Mouse (Mus musculus): ENCODE results near the gene Jmjd7. TPM values are rescaled to one million over a fixed set of nuclear protein-coding genes. Genes with fewer than 3 reads are reported as not detected.

Gene Jmjd7
- polyA plus RNA-seq, 1 experiment from 2014 or later = 23.3 TPM

- Histone ChIP-seq H3K27ac (no peak overlapping the region), H3K9me3 (ENCODE audit: control insufficient read depth, low read length) (no peaks in the 10 kb centered on the region), H3K4me1 (replicated peaks; ENCODE audit: control insufficient read depth, insufficient read depth, low read length) (0 out of 2 replicates have a peak, but pooled peaks cover 7% of the 10 kb centered on the region), H3K27me3 (ENCODE audit: control insufficient read depth, insufficient read depth, low read length) (no peaks in the 10 kb centered on the region), H3K4me2 (replicated peaks) (no peak overlapping the region), H3K9ac (no peak overlapping the region), H3K36me3 (replicated peaks; ENCODE audit: control insufficient read depth, insufficient read depth) (no peaks in the 10 kb centered on the region), H3K4me3 (replicated peaks; ENCODE audit: low read length) (no peak overlapping the region)
- no peak for DNase-seq (ENCODE audit: low spot score)
- 43% methylated on average over 2 of the region's 2 CpGs for WGBS
- no peak for ATAC-seq (ENCODE audit: low FRiP score)
Observed at GRCm38 (mm10) chr2:119993515-119993914, 33.8 kb upstream of the Jmjd7 start.

GRCm38 (mm10) chr2:119994839-119995238 is 32.4 kb upstream of the Jmjd7 start:
- Histone ChIP-seq H3K4me2 (replicated peaks) (no peak overlapping the region), H3K9me3 (ENCODE audit: control insufficient read depth, low read length) (no peaks in the 10 kb centered on the region), H3K4me1 (replicated peaks; ENCODE audit: control insufficient read depth, insufficient read depth, low read length) (0 out of 2 replicates have a peak, but pooled peaks cover 7% of the 10 kb centered on the region), H3K27ac (peak overlapping the region; percentile 73), H3K4me3 (replicated peaks; ENCODE audit: low read length) (no peak overlapping the region), H3K27me3 (ENCODE audit: control insufficient read depth, insufficient read depth, low read length) (no peaks in the 10 kb centered on the region), H3K9ac (no peak overlapping the region), H3K36me3 (replicated peaks; ENCODE audit: control insufficient read depth, insufficient read depth) (no peaks in the 10 kb centered on the region; the same call in 1 of the 2 replicates)
- ATAC-seq (ENCODE audit: low FRiP score) (no peak), DNase-seq (ENCODE audit: low spot score) (no peak)
- 89% methylated on average over 6 of the region's 6 CpGs for WGBS

- H3K9me3 ChIP-seq (ENCODE audit: control insufficient read depth, low read length) = no peaks in the 10 kb centered on the region
- H3K9ac ChIP-seq = no peak overlapping the region
- H3K36me3 ChIP-seq (replicated peaks; ENCODE audit: control insufficient read depth, insufficient read depth) = no peaks in the 10 kb centered on the region; the same call in 1 of the 2 replicates
- 66% methylated on average over 9 of the region's 9 CpGs for WGBS
- H3K4me3 ChIP-seq (replicated peaks; ENCODE audit: low read length) = no peak overlapping the region
- H3K27ac ChIP-seq = peak overlapping the region; percentile 73
- H3K4me2 ChIP-seq (replicated peaks) = no peak overlapping the region
- DNase-seq (ENCODE audit: low spot score) = no peak
- no peaks in the 10 kb centered on the region for H3K27me3 ChIP-seq (ENCODE audit: control insufficient read depth, insufficient read depth, low read length)
- 0 out of 2 replicates have a peak, but pooled peaks cover 7% of the 10 kb centered on the region for H3K4me1 ChIP-seq (replicated peaks; ENCODE audit: control insufficient read depth, insufficient read depth, low read length)
- no peak for ATAC-seq (ENCODE audit: low FRiP score)
Observed at GRCm38 (mm10) chr2:119995391-119996281, 31.6 kb upstream of the Jmjd7 start.

- H3K9ac ChIP-seq = no peak overlapping the region
- 84% methylated on average over 4 of the region's 4 CpGs for WGBS
- no peak for ATAC-seq (ENCODE audit: low FRiP score)
Observed at GRCm38 (mm10) chr2:119997354-119997753, 29.9 kb upstream of the Jmjd7 start.

GRCm38 (mm10) chr2:119999731-120000130 is 27.6 kb upstream of the Jmjd7 start:
- 0 out of 2 replicates have a peak, but pooled peaks cover 7% of the 10 kb centered on the region for H3K4me1 ChIP-seq (replicated peaks; ENCODE audit: control insufficient read depth, insufficient read depth, low read length)
- H3K4me2 ChIP-seq (replicated peaks) = no peak overlapping the region
- DNase-seq (ENCODE audit: low spot score) = no peak
- H3K9ac ChIP-seq = no peak overlapping the region
- no peak for ATAC-seq (ENCODE audit: low FRiP score)
- H3K27ac ChIP-seq = no peak overlapping the region
- no peak overlapping the region for H3K4me3 ChIP-seq (replicated peaks; ENCODE audit: low read length)
- no peaks in the 10 kb centered on the region for H3K9me3 ChIP-seq (ENCODE audit: control insufficient read depth, low read length)
- H3K27me3 ChIP-seq (ENCODE audit: control insufficient read depth, insufficient read depth, low read length) = no peaks in the 10 kb centered on the region
- 91% methylated on average over 2 of the region's 2 CpGs for WGBS
- H3K36me3 ChIP-seq (replicated peaks; ENCODE audit: control insufficient read depth, insufficient read depth) = no peaks in the 10 kb centered on the region; the same call in 1 of the 2 replicates

More at GRCm38 (mm10) chr2:119997354-119997753, 29.9 kb upstream of the Jmjd7 start:
- DNase-seq (ENCODE audit: low spot score) = no peak
- H3K36me3 ChIP-seq (replicated peaks; ENCODE audit: control insufficient read depth, insufficient read depth) = no peaks in the 10 kb centered on the region; the same call in 1 of the 2 replicates
- no peak overlapping the region for H3K27ac ChIP-seq
- no peak overlapping the region for H3K4me3 ChIP-seq (replicated peaks; ENCODE audit: low read length)
- no peak overlapping the region for H3K4me2 ChIP-seq (replicated peaks)
- H3K9me3 ChIP-seq (ENCODE audit: control insufficient read depth, low read length) = no peaks in the 10 kb centered on the region
- 0 out of 2 replicates have a peak, but pooled peaks cover 7% of the 10 kb centered on the region for H3K4me1 ChIP-seq (replicated peaks; ENCODE audit: control insufficient read depth, insufficient read depth, low read length)
- no peaks in the 10 kb centered on the region for H3K27me3 ChIP-seq (ENCODE audit: control insufficient read depth, insufficient read depth, low read length)

- WGBS = 80% methylated on average over 3 of the region's 3 CpGs
- no peak overlapping the region for H3K9ac ChIP-seq
- no peaks in the 10 kb centered on the region for H3K4me1 ChIP-seq (replicated peaks; ENCODE audit: control insufficient read depth, insufficient read depth, low read length)
- no peak overlapping the region for H3K4me3 ChIP-seq (replicated peaks; ENCODE audit: low read length)
- H3K27ac ChIP-seq = no peak overlapping the region
- H3K27me3 ChIP-seq (ENCODE audit: control insufficient read depth, insufficient read depth, low read length) = no peaks in the 10 kb centered on the region
- DNase-seq (ENCODE audit: low spot score) (no peak), ATAC-seq (ENCODE audit: low FRiP score) (no peak)
- H3K36me3 ChIP-seq (replicated peaks; ENCODE audit: control insufficient read depth, insufficient read depth) = no peaks in the 10 kb centered on the region; the same call in 1 of the 2 replicates
- H3K9me3 ChIP-seq (ENCODE audit: control insufficient read depth, low read length) = no peaks in the 10 kb centered on the region
- no peak overlapping the region for H3K4me2 ChIP-seq (replicated peaks)
Observed at GRCm38 (mm10) chr2:120000882-120001584, 26.2 kb upstream of the Jmjd7 start.

DNA sequence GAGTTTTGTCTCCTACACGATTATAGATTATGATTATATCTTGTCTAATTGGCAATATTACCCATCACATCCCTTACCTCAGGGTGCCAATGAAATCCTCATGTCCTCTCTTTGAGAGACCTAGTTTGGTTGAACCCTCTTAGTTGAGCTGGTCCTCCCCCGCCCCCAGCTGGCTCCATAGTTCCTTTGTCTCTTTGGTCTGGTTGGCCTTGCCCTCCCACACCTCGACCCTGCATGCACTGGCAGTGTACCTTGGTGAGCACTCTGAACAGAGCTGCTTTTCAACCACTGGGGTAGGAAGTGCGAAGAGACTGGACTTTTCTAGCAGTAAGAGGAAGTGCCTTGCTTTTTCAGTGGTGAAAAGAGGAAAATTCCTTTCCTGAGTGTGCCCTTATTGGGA is 25.3 kb upstream of the Jmjd7 start:
- Histone ChIP-seq H3K4me2 (replicated peaks) (no peak overlapping the region), H3K4me1 (replicated peaks; ENCODE audit: control insufficient read depth, insufficient read depth, low read length) (no peaks in the 10 kb centered on the region), H3K27me3 (ENCODE audit: control insufficient read depth, insufficient read depth, low read length) (no peaks in the 10 kb centered on the region), H3K9me3 (ENCODE audit: control insufficient read depth, low read length) (no peaks in the 10 kb centered on the region), H3K27ac (no peak overlapping the region), H3K9ac (no peak overlapping the region), H3K4me3 (replicated peaks; ENCODE audit: low read length) (no peak overlapping the region), H3K36me3 (replicated peaks; ENCODE audit: control insufficient read depth, insufficient read depth) (no peaks in the 10 kb centered on the region; the same call in 1 of the 2 replicates)
- ATAC-seq (ENCODE audit: low FRiP score) (no peak), DNase-seq (ENCODE audit: low spot score) (no peak)
- WGBS = 76% methylated on average over 4 of the region's 4 CpGs

GRCm38 (mm10) chr2:120003970-120004369 is 23.3 kb upstream of the Jmjd7 start:
- no peaks in the 10 kb centered on the region; the same call in 1 of the 2 replicates for H3K36me3 ChIP-seq (replicated peaks; ENCODE audit: control insufficient read depth, insufficient read depth)
- H3K4me1 ChIP-seq (replicated peaks; ENCODE audit: control insufficient read depth, insufficient read depth, low read length) = no peaks in the 10 kb centered on the region
- WGBS = 79% methylated on average over 2 of the region's 2 CpGs
- H3K9ac ChIP-seq = no peak overlapping the region
- ATAC-seq (ENCODE audit: low FRiP score) (no peak), DNase-seq (ENCODE audit: low spot score) (no peak)
- H3K27me3 ChIP-seq (ENCODE audit: control insufficient read depth, insufficient read depth, low read length) = no peaks in the 10 kb centered on the region
- no peak overlapping the region for H3K27ac ChIP-seq
- no peaks in the 10 kb centered on the region for H3K9me3 ChIP-seq (ENCODE audit: control insufficient read depth, low read length)
- H3K4me3 ChIP-seq (replicated peaks; ENCODE audit: low read length) = no peak overlapping the region
- H3K4me2 ChIP-seq (replicated peaks) = no peak overlapping the region

GRCm38 (mm10) chr2:120006696-120007095 is 20.6 kb upstream of the Jmjd7 start:
- H3K4me2 ChIP-seq (replicated peaks) = no peak overlapping the region
- WGBS = 93% methylated on average over 7 of the region's 7 CpGs
- H3K9me3 ChIP-seq (ENCODE audit: control insufficient read depth, low read length) = no peaks in the 10 kb centered on the region
- H3K4me1 ChIP-seq (replicated peaks; ENCODE audit: control insufficient read depth, insufficient read depth, low read length) = no peaks in the 10 kb centered on the region
- ATAC-seq (ENCODE audit: low FRiP score) (no peak), DNase-seq (ENCODE audit: low spot score) (no peak)
- no peaks in the 10 kb centered on the region; the same call in 1 of the 2 replicates for H3K36me3 ChIP-seq (replicated peaks; ENCODE audit: control insufficient read depth, insufficient read depth)
- no peak overlapping the region for H3K4me3 ChIP-seq (replicated peaks; ENCODE audit: low read length)
- H3K9ac ChIP-seq = no peak overlapping the region
- H3K27me3 ChIP-seq (ENCODE audit: control insufficient read depth, insufficient read depth, low read length) = no peaks in the 10 kb centered on the region
- no peak overlapping the region for H3K27ac ChIP-seq
